Mouse (Mus musculus): ENCODE measurements around the gene Gm13283. TPM values are rescaled to one million over a fixed set of nuclear protein-coding genes. Genes with fewer than 3 reads are reported as not detected.
"Not testable (repeated sequence)": the region's sequence is repeated elsewhere in the genome, so short reads cannot be mapped to it uniquely, and the experiment has no call there.

The Gm13283 gene
- polyA plus RNA-seq, 1 experiment, result not detected

DNA sequence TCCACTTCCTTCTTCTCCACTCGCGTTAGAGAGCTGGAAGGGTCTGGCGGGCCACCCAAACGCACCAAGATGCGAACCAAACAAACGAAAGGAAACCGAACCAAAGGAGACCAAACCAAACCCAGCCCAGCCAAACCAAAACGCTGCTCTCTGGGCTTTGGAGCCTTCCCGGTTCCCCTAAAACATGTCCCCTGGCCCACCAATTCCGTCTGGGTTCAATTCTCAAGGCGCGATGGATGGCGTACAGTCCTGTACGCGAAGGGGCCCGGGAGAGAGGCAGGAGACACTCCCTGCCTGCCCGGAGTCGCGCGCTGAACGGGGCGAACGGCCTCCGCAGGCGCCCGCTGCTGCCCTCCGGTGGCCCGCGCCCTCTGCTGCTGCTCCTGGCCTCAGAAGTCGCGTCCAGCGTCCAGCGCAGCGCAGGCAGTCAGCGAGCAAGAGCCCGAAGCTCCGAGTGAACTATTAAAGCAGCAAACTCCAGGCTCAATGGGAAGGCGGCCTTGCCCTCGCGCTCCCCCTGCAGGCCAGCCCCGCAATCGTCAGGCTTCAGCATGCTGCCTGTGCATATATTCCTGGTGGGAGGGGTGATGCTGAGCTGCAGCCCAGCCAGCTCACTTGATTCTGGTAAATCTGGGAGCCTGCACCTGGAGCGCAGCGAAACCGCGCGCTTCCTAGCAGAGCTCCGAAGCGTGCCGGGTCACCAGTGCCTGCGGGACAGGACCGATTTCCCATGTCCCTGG is 34.2 kb downstream of the Gm13283 start, which contains the start of gene Gm13275:
Gm13275 (plus strand) TSS at position 552 of the 740 bp plus-strand sequence.
- H3K79me3 ChIP-seq (ENCODE audit: low read depth); H3K36me3 ChIP-seq (ENCODE audit: control insufficient read depth, insufficient read depth); H3K4me3 ChIP-seq (ENCODE audit: insufficient read depth, poor library complexity, severe bottlenecking); H3ac ChIP-seq (ENCODE audit: control insufficient read depth, insufficient read length, low read depth); H3K79me2 ChIP-seq (ENCODE audit: control insufficient read depth, insufficient read depth); H3K27me3 ChIP-seq (ENCODE audit: control insufficient read depth, insufficient read depth, insufficient read length): not testable (repeated sequence)

GRCm38 (mm10) chr4:88797097-88797496 is 37.2 kb downstream of the Gm13283 start, which contains the start of gene Gm13279:
Gene Gm13279 (plus strand): TSS chr4:88797397.
- H3K79me3 ChIP-seq (ENCODE audit: low read depth); H3K36me3 ChIP-seq (ENCODE audit: control insufficient read depth, insufficient read depth); H3ac ChIP-seq (ENCODE audit: control insufficient read depth, insufficient read length, low read depth); H3K79me2 ChIP-seq (ENCODE audit: control insufficient read depth, insufficient read depth); H3K4me3 ChIP-seq (ENCODE audit: insufficient read depth, poor library complexity, severe bottlenecking); H3K27me3 ChIP-seq (ENCODE audit: control insufficient read depth, insufficient read depth, insufficient read length): not testable (repeated sequence)

DNA sequence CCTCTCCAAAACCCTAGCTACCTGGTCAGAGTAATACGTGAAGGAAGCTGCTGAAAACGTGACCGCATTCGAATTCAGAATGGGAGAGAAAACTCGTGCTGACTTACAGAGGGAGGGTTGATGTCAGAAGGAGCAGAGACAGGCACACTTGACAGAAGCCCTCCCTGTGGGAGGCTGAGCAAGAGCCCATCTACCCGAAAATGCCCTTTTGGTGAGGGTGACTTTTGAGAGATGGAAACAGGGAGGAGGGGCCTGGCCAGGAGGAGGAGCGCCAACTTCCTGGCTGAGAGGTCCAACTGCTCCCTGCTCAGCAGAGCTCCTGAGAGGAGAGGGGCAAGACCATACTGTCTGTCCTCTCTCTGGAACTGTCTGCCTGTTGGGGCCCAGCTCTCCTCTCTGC is 39.4 kb downstream of the Gm13283 start, which contains the start of gene Gm13285:
Gm13285 (plus strand) TSS at position 301 of the 400 bp plus-strand sequence.
- not testable (repeated sequence) for H3ac ChIP-seq (ENCODE audit: control insufficient read depth, insufficient read length, low read depth); H3K36me3 ChIP-seq (ENCODE audit: control insufficient read depth, insufficient read depth); H3K4me3 ChIP-seq (ENCODE audit: insufficient read depth, poor library complexity, severe bottlenecking); H3K79me2 ChIP-seq (ENCODE audit: control insufficient read depth, insufficient read depth); H3K27me3 ChIP-seq (ENCODE audit: control insufficient read depth, insufficient read depth, insufficient read length); H3K79me3 ChIP-seq (ENCODE audit: low read depth)

- not testable (repeated sequence) for H3ac ChIP-seq (ENCODE audit: control insufficient read depth, insufficient read length, low read depth); H3K79me3 ChIP-seq (ENCODE audit: low read depth); H3K36me3 ChIP-seq (ENCODE audit: control insufficient read depth, insufficient read depth); H3K79me2 ChIP-seq (ENCODE audit: control insufficient read depth, insufficient read depth); H3K27me3 ChIP-seq (ENCODE audit: control insufficient read depth, insufficient read depth, insufficient read length); H3K4me3 ChIP-seq (ENCODE audit: insufficient read depth, poor library complexity, severe bottlenecking)
These were observed 43.0 kb downstream of the Gm13283 start, which contains the start of gene Gm13287 for GRCm38 (mm10) chr4:88802954-88803353. Gene Gm13287 (plus strand): TSS chr4:88803254.

DNA sequence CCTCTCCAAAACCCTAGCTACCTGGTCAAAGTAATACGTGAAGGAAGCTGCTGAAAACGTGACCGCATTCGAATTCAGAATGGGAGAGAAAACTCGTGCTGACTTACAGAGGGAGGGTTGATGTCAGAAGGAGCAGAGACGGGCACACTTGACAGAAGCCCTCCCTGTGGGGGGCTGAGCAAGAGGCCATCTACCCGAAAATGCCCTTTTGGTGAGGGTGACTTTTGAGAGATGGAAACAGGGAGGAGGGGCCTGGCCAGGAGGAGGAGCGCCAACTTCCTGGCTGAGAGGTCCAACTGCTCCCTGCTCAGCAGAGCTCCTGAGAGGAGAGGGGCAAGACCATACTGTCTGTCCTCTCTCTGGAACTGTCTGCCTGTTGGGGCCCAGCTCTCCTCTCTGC is 45.3 kb downstream of the Gm13283 start, which contains the start of gene Gm13288:
Gm13288 (plus strand) TSS at position 301 of the 400 bp plus-strand sequence.
- H3ac ChIP-seq (ENCODE audit: control insufficient read depth, insufficient read length, low read depth); H3K27me3 ChIP-seq (ENCODE audit: control insufficient read depth, insufficient read depth, insufficient read length); H3K4me3 ChIP-seq (ENCODE audit: insufficient read depth, poor library complexity, severe bottlenecking); H3K79me2 ChIP-seq (ENCODE audit: control insufficient read depth, insufficient read depth); H3K79me3 ChIP-seq (ENCODE audit: low read depth); H3K36me3 ChIP-seq (ENCODE audit: control insufficient read depth, insufficient read depth): not testable (repeated sequence)

GRCm38 (mm10) chr4:88805761-88806160 is 45.8 kb downstream of the Gm13283 start:
- H3K79me3 ChIP-seq (ENCODE audit: low read depth); H3ac ChIP-seq (ENCODE audit: control insufficient read depth, insufficient read length, low read depth); H3K79me2 ChIP-seq (ENCODE audit: control insufficient read depth, insufficient read depth); H3K4me3 ChIP-seq (ENCODE audit: insufficient read depth, poor library complexity, severe bottlenecking); H3K27me3 ChIP-seq (ENCODE audit: control insufficient read depth, insufficient read depth, insufficient read length); H3K36me3 ChIP-seq (ENCODE audit: control insufficient read depth, insufficient read depth): not testable (repeated sequence)

Other genes starting within 250 kb of the Gm13283 start
- not detected for gene Ifnb1, start 237.3 kb upstream of the Gm13283 start, polyA plus RNA-seq (2012; fragmentation: generic; extraction: Trizol)
- not detected for gene Ifna15, start 201.9 kb upstream of the Gm13283 start, polyA plus RNA-seq (2012; fragmentation: generic; extraction: Trizol)
- not detected for gene Ifna14, start 188.3 kb upstream of the Gm13283 start, polyA plus RNA-seq (2012; fragmentation: generic; extraction: Trizol)
- gene Ifna9, start 167.7 kb upstream of the Gm13283 start, polyA plus RNA-seq (2012; fragmentation: generic; extraction: Trizol), result not detected
- gene Ifna12, start 156.7 kb upstream of the Gm13283 start, polyA plus RNA-seq (2012; fragmentation: generic; extraction: Trizol), result not detected
- not detected for gene C87499, start 125.7 kb upstream of the Gm13283 start, polyA plus RNA-seq (2012; fragmentation: generic; extraction: Trizol)
- not detected for gene Ifna13, start 115.7 kb upstream of the Gm13283 start, polyA plus RNA-seq (2012; fragmentation: generic; extraction: Trizol)
- gene Ifna16, start 83.2 kb upstream of the Gm13283 start, polyA plus RNA-seq (2012; fragmentation: generic; extraction: Trizol), result not detected
- gene Ifna2, start 76.2 kb upstream of the Gm13283 start, polyA plus RNA-seq (2012; fragmentation: generic; extraction: Trizol), result not detected
- gene Ifnab, start 68.8 kb upstream of the Gm13283 start, polyA plus RNA-seq (2012; fragmentation: generic; extraction: Trizol), result not detected
- 1.9 TPM for gene Gm26566, start 38.3 kb upstream of the Gm13283 start, polyA plus RNA-seq (2012; fragmentation: generic; extraction: Trizol)
- 11.6 TPM for gene Klhl9, start 37.7 kb upstream of the Gm13283 start, polyA plus RNA-seq (2012; fragmentation: generic; extraction: Trizol)
- not detected for gene Gm13271, start 5.3 kb upstream of the Gm13283 start, polyA plus RNA-seq (2012; fragmentation: generic; extraction: Trizol)
- gene Gm13290, start 13.7 kb downstream of the Gm13283 start, polyA plus RNA-seq (2012; fragmentation: generic; extraction: Trizol), result 1.3 TPM
- not detected for gene Gm13289, start 16.8 kb downstream of the Gm13283 start, polyA plus RNA-seq (2012; fragmentation: generic; extraction: Trizol)
- gene Gm13272, start 19.7 kb downstream of the Gm13283 start, polyA plus RNA-seq (2012; fragmentation: generic; extraction: Trizol), result not detected
- not detected for gene Ifnz, start 22.0 kb downstream of the Gm13283 start, polyA plus RNA-seq (2012; fragmentation: generic; extraction: Trizol)
- 0.92 TPM for gene Gm13276, start 25.6 kb downstream of the Gm13283 start, polyA plus RNA-seq (2012; fragmentation: generic; extraction: Trizol)
- not detected for gene Gm13277, start 28.5 kb downstream of the Gm13283 start, polyA plus RNA-seq (2012; fragmentation: generic; extraction: Trizol)
- not detected for gene Gm13278, start 31.4 kb downstream of the Gm13283 start, polyA plus RNA-seq (2012; fragmentation: generic; extraction: Trizol)
- 0.42 TPM for gene Gm13275, start 34.4 kb downstream of the Gm13283 start, polyA plus RNA-seq (2012; fragmentation: generic; extraction: Trizol)
- gene Gm13279, start 37.3 kb downstream of the Gm13283 start, polyA plus RNA-seq (2012; fragmentation: generic; extraction: Trizol), result not detected
- not detected for gene Gm13285, start 39.5 kb downstream of the Gm13283 start, polyA plus RNA-seq (2012; fragmentation: generic; extraction: Trizol)
- 0.42 TPM for gene Gm13287, start 43.1 kb downstream of the Gm13283 start, polyA plus RNA-seq (2012; fragmentation: generic; extraction: Trizol)
- 0.18 TPM for gene Gm13288, start 45.4 kb downstream of the Gm13283 start, polyA plus RNA-seq (2012; fragmentation: generic; extraction: Trizol)
- gene Ifna7, start 56.1 kb downstream of the Gm13283 start, polyA plus RNA-seq (2012; fragmentation: generic; extraction: Trizol), result not detected
- gene Ifna11, start 59.8 kb downstream of the Gm13283 start, polyA plus RNA-seq (2012; fragmentation: generic; extraction: Trizol), result not detected
- not detected for gene Ifna6, start 67.3 kb downstream of the Gm13283 start, polyA plus RNA-seq (2012; fragmentation: generic; extraction: Trizol)
- gene Ifna5, start 75.4 kb downstream of the Gm13283 start, polyA plus RNA-seq (2012; fragmentation: generic; extraction: Trizol), result not detected
- not detected for gene Ifna4, start 81.7 kb downstream of the Gm13283 start, polyA plus RNA-seq (2012; fragmentation: generic; extraction: Trizol)
- gene Ifna1, start 90.0 kb downstream of the Gm13283 start, polyA plus RNA-seq (2012; fragmentation: generic; extraction: Trizol), result not detected
- not detected for gene Ifne, start 120.1 kb downstream of the Gm13283 start, polyA plus RNA-seq (2012; fragmentation: generic; extraction: Trizol)